Mouse (Mus musculus) mature B cell (primary cell): ENCODE results near the gene Rsph14.

ENCODE experiments used
- in situ Hi-C: fragments of 300-500 bp; cut with MboI; formaldehyde crosslinking; loops from 2 replicates; pipeline ENCODE4 v1.14.3; 2019

The Rsph14 gene

GRCm38 (mm10) chr10:75032395-75032794 is at the start of gene Rsph14:
TSS of gene Rsph14 (minus strand) at chr10:75032586.
- in situ Hi-C loops = no loop called here

GRCm38 (mm10) chr10:75078174-75079128 is 46.1 kb upstream of the Rsph14 start:
- in situ Hi-C loops = no loop called here

GRCm38 (mm10) chr10:75075665-75076064 is 43.3 kb upstream of the Rsph14 start:
- in situ Hi-C loops = no loop called here

- in situ Hi-C loops = no loop called here
Observed at GRCm38 (mm10) chr10:75070281-75070976, 38.0 kb upstream of the Rsph14 start.

GRCm38 (mm10) chr10:75068624-75069328 is 36.4 kb upstream of the Rsph14 start:
- in situ Hi-C loops = no loop called here

GRCm38 (mm10) chr10:75068086-75068485 is 35.7 kb upstream of the Rsph14 start:
- in situ Hi-C loops = no loop called here

- in situ Hi-C loops = no loop called here
Observed at GRCm38 (mm10) chr10:75067446-75067845, 35.1 kb upstream of the Rsph14 start.

- in situ Hi-C loops = no loop called here
Observed at GRCm38 (mm10) chr10:75065691-75066090, 33.3 kb upstream of the Rsph14 start.

GRCm38 (mm10) chr10:75063301-75063965 is 31.0 kb upstream of the Rsph14 start:
- in situ Hi-C loops = loop anchor here (5.0 kb wide), 1 partner anchor 89 kb away; no protein-coding TSS in a partner anchor

GRCm38 (mm10) chr10:75062621-75063020 is 30.2 kb upstream of the Rsph14 start:
- in situ Hi-C loops = loop anchor here (5.0 kb wide), 1 partner anchor 90 kb away; no protein-coding TSS in a partner anchor

- in situ Hi-C loops = loop anchor here (5.0 kb wide), 1 partner anchor 90 kb away; no protein-coding TSS in a partner anchor
Observed at GRCm38 (mm10) chr10:75062189-75062561, 29.8 kb upstream of the Rsph14 start.

- in situ Hi-C loops = loop anchor here (5.0 kb wide), 1 partner anchor 91 kb away; no protein-coding TSS in a partner anchor
Observed at GRCm38 (mm10) chr10:75061341-75062188, 29.2 kb upstream of the Rsph14 start.

- in situ Hi-C loops = loop anchor here (5.0 kb wide), 1 partner anchor 91 kb away; no protein-coding TSS in a partner anchor
Observed at GRCm38 (mm10) chr10:75060843-75061235, 28.5 kb upstream of the Rsph14 start.

GRCm38 (mm10) chr10:75060217-75060842 is 27.9 kb upstream of the Rsph14 start, which contains the start of gene Bcr:
TSS of gene Bcr (plus strand) at chr10:75060592.
- in situ Hi-C loops = loop anchor here (5.0 kb wide), 1 partner anchor 92 kb away; no protein-coding TSS in a partner anchor

GRCm38 (mm10) chr10:75059396-75059795 is 27.0 kb upstream of the Rsph14 start:
- in situ Hi-C loops = no loop called here

GRCm38 (mm10) chr10:75058761-75059395 is 26.5 kb upstream of the Rsph14 start:
- in situ Hi-C loops = no loop called here

- in situ Hi-C loops = no loop called here
Observed at GRCm38 (mm10) chr10:75058336-75058735, 25.9 kb upstream of the Rsph14 start.

- in situ Hi-C loops = no loop called here
Observed at GRCm38 (mm10) chr10:75056255-75056654, 23.9 kb upstream of the Rsph14 start.

GRCm38 (mm10) chr10:75055672-75056071 is 23.3 kb upstream of the Rsph14 start:
- in situ Hi-C loops = no loop called here
